Mouse (Mus musculus) lung, postnatal 0 days (tissue): ENCODE results near the gene Commd7.

Experiments
- CTCF ChIP-seq: IDR thresholded peaks from 2 replicates; pipeline ENCODE4 v1.5.1; 2016; ENCODE audit warnings: antibody characterized with exemption, mild to moderate bottlenecking
- EP300 ChIP-seq: IDR thresholded peaks from 2 replicates; pipeline ENCODE4 v1.6.1; 2016; ENCODE audit warnings: antibody characterized with exemption, mild to moderate bottlenecking, control low read depth

- no peak for TF ChIP-seq CTCF
- no peak for TF ChIP-seq EP300
These were observed 23.5 kb downstream of the Commd7 start for GRCm38 (mm10) chr2:153609058-153609457.
